Mouse (Mus musculus): ENCODE data around the gene Tmem174.

- no peak for TF ChIP-seq CTCF (IDR thresholded peaks at IDR 0.05; ENCODE audit: low read depth, low read length)
- TF ChIP-seq POLR2A (IDR thresholded peaks at IDR 0.05; ENCODE audit: extremely low read depth, insufficient read depth, low read length) = no peak
These were observed 17.1 kb upstream of the Tmem174 start for GRCm38 (mm10) chr13:98654129-98654939.
